Mouse (Mus musculus): ENCODE measurements around the gene Zfp710. TPM values are rescaled to one million over a fixed set of nuclear protein-coding genes. Genes with fewer than 3 reads are reported as not detected.
A peak's percentile ranks its signal among the peaks of the same experiment; 100 is the strongest.

Gene Zfp710
- polyA plus RNA-seq, 1 experiment from 2014 or later: 12.1 TPM

GRCm38 (mm10) chr7:80028418-80028720 lies 3.8 kb downstream of the Zfp710 start:
- H3K4me3 ChIP-seq: peak overlapping the region; percentile 89
- no peaks in the 10 kb centered on the region for H3K27me3 ChIP-seq (replicated peaks)
- H3K36me3 ChIP-seq: no peaks in the 10 kb centered on the region
- H3K9me3 ChIP-seq: no peaks in the 10 kb centered on the region
- H3K27ac ChIP-seq (replicated peaks): peak overlapping the region; percentile 98
- WGBS: 42% methylated on average over 3 of the region's 3 CpGs
- peak overlapping the region; percentile 96 for H3K4me2 ChIP-seq
- H3K4me1 ChIP-seq: peaks cover 66% of the 10 kb centered on the region
- ATAC-seq (ENCODE audit: extremely low read depth, insufficient number of reproducible peaks, low FRiP score, low TSS enrichment): no peak
- H3K9ac ChIP-seq: peak overlapping the region; percentile 98

GRCm38 (mm10) chr7:80030009-80030408 lies 5.4 kb downstream of the Zfp710 start:
- Histone ChIP-seq H3K36me3 (no peaks in the 10 kb centered on the region), H3K4me2 (no peak overlapping the region), H3K27ac (replicated peaks) (no peak overlapping the region), H3K9me3 (no peaks in the 10 kb centered on the region), H3K9ac (no peak overlapping the region), H3K4me1 (peaks cover 72% of the 10 kb centered on the region), H3K27me3 (replicated peaks) (no peaks in the 10 kb centered on the region), H3K4me3 (no peak overlapping the region)
- ATAC-seq (ENCODE audit: extremely low read depth, insufficient number of reproducible peaks, low FRiP score, low TSS enrichment): no peak

GRCm38 (mm10) chr7:80030486-80030885 lies 5.9 kb downstream of the Zfp710 start:
- 80% methylated on average over 8 of the region's 8 CpGs for WGBS
- Histone ChIP-seq H3K27me3 (replicated peaks) (no peaks in the 10 kb centered on the region), H3K4me1 (peaks cover 73% of the 10 kb centered on the region)

GRCm38 (mm10) chr7:80030987-80031386 lies 6.4 kb downstream of the Zfp710 start:
- no peak overlapping the region for H3K4me2 ChIP-seq
- H3K36me3 ChIP-seq: no peaks in the 10 kb centered on the region
- no peaks in the 10 kb centered on the region for H3K27me3 ChIP-seq (replicated peaks)
- no peak overlapping the region for H3K9ac ChIP-seq
- no peak overlapping the region for H3K4me3 ChIP-seq
- no peaks in the 10 kb centered on the region for H3K9me3 ChIP-seq
- WGBS: 95% methylated on average over 8 of the region's 8 CpGs
- no peak for ATAC-seq (ENCODE audit: extremely low read depth, insufficient number of reproducible peaks, low FRiP score, low TSS enrichment)
- peaks cover 76% of the 10 kb centered on the region for H3K4me1 ChIP-seq
- H3K27ac ChIP-seq (replicated peaks): no peak overlapping the region

More at GRCm38 (mm10) chr7:80030486-80030885, 5.9 kb downstream of the Zfp710 start:
- Histone ChIP-seq H3K4me3 (no peak overlapping the region), H3K9ac (no peak overlapping the region), H3K36me3 (no peaks in the 10 kb centered on the region), H3K9me3 (no peaks in the 10 kb centered on the region), H3K4me2 (no peak overlapping the region), H3K27ac (replicated peaks) (no peak overlapping the region)
- no peak for ATAC-seq (ENCODE audit: extremely low read depth, insufficient number of reproducible peaks, low FRiP score, low TSS enrichment)

- no peak overlapping the region for H3K4me3 ChIP-seq
- H3K27me3 ChIP-seq (replicated peaks): no peaks in the 10 kb centered on the region
- H3K9ac ChIP-seq: no peak overlapping the region
- H3K27ac ChIP-seq (replicated peaks): no peak overlapping the region
- WGBS: 84% methylated on average over 10 of the region's 10 CpGs
- no peaks in the 10 kb centered on the region for H3K9me3 ChIP-seq
- no peak overlapping the region for H3K4me2 ChIP-seq
- no peak for ATAC-seq (ENCODE audit: extremely low read depth, insufficient number of reproducible peaks, low FRiP score, low TSS enrichment)
- no peaks in the 10 kb centered on the region for H3K36me3 ChIP-seq
- H3K4me1 ChIP-seq: peaks cover 81% of the 10 kb centered on the region
Measured at GRCm38 (mm10) chr7:80031478-80031877, 6.9 kb downstream of the Zfp710 start.

- Histone ChIP-seq H3K36me3 (no peaks in the 10 kb centered on the region), H3K4me1 (peaks cover 82% of the 10 kb centered on the region), H3K4me2 (no peak overlapping the region), H3K9me3 (no peaks in the 10 kb centered on the region), H3K9ac (0 out of 2 replicates have a peak overlapping the region, but pooled peaks have one; percentile 50), H3K4me3 (no peak overlapping the region), H3K27me3 (replicated peaks) (no peaks in the 10 kb centered on the region), H3K27ac (replicated peaks) (0 out of 2 replicates have a peak overlapping the region, but pooled peaks have one; percentile 20)
- ATAC-seq (ENCODE audit: extremely low read depth, insufficient number of reproducible peaks, low FRiP score, low TSS enrichment): no peak
- 55% methylated on average over 10 of the region's 10 CpGs for WGBS
Measured at GRCm38 (mm10) chr7:80032216-80033052, 7.8 kb downstream of the Zfp710 start.

- H3K9ac ChIP-seq: no peak overlapping the region
- 77% methylated on average over 9 of the region's 9 CpGs for WGBS
- no peaks in the 10 kb centered on the region for H3K27me3 ChIP-seq (replicated peaks)
- H3K4me3 ChIP-seq: no peak overlapping the region
- H3K36me3 ChIP-seq: no peaks in the 10 kb centered on the region
- no peak overlapping the region for H3K4me2 ChIP-seq
- no peak overlapping the region for H3K27ac ChIP-seq (replicated peaks)
- no peaks in the 10 kb centered on the region for H3K9me3 ChIP-seq
- H3K4me1 ChIP-seq: peaks cover 80% of the 10 kb centered on the region
- ATAC-seq (ENCODE audit: extremely low read depth, insufficient number of reproducible peaks, low FRiP score, low TSS enrichment): no peak
Measured at GRCm38 (mm10) chr7:80033064-80033717, 8.6 kb downstream of the Zfp710 start.

GRCm38 (mm10) chr7:80033771-80034170 lies 9.2 kb downstream of the Zfp710 start:
- no peaks in the 10 kb centered on the region for H3K9me3 ChIP-seq
- H3K4me1 ChIP-seq: peaks cover 74% of the 10 kb centered on the region
- no peaks in the 10 kb centered on the region for H3K36me3 ChIP-seq
- ATAC-seq (ENCODE audit: extremely low read depth, insufficient number of reproducible peaks, low FRiP score, low TSS enrichment): no peak
- H3K4me2 ChIP-seq: no peak overlapping the region
- WGBS: 74% methylated on average over 9 of the region's 9 CpGs
- no peak overlapping the region for H3K4me3 ChIP-seq
- no peak overlapping the region for H3K27ac ChIP-seq (replicated peaks)
- no peak overlapping the region for H3K9ac ChIP-seq
- no peaks in the 10 kb centered on the region for H3K27me3 ChIP-seq (replicated peaks)

- WGBS: 50% methylated on average over 6 of the region's 6 CpGs
- Histone ChIP-seq H3K36me3 (peaks cover 4% of the 10 kb centered on the region; the same call in 1 of the 2 replicates), H3K4me2 (no peak overlapping the region), H3K4me1 (peaks cover 67% of the 10 kb centered on the region), H3K9me3 (no peaks in the 10 kb centered on the region), H3K27me3 (replicated peaks) (no peaks in the 10 kb centered on the region), H3K9ac (0 out of 2 replicates have a peak overlapping the region, but pooled peaks have one; percentile 1), H3K27ac (replicated peaks) (peak overlapping the region; percentile 54), H3K4me3 (no peak overlapping the region)
- no peak for ATAC-seq (ENCODE audit: extremely low read depth, insufficient number of reproducible peaks, low FRiP score, low TSS enrichment)
Measured at GRCm38 (mm10) chr7:80035086-80035485, 10.5 kb downstream of the Zfp710 start.

GRCm38 (mm10) chr7:80035748-80036147 lies 11.1 kb downstream of the Zfp710 start:
- Histone ChIP-seq H3K27ac (replicated peaks) (peak overlapping the region; percentile 54), H3K4me2 (no peak overlapping the region), H3K9ac (0 out of 2 replicates have a peak overlapping the region, but pooled peaks have one; percentile 1), H3K27me3 (replicated peaks) (no peaks in the 10 kb centered on the region), H3K9me3 (no peaks in the 10 kb centered on the region), H3K36me3 (peaks cover 4% of the 10 kb centered on the region; the same call in 1 of the 2 replicates), H3K4me3 (no peak overlapping the region), H3K4me1 (peaks cover 66% of the 10 kb centered on the region)
- WGBS: 26% methylated on average over 4 of the region's 4 CpGs
- ATAC-seq (ENCODE audit: extremely low read depth, insufficient number of reproducible peaks, low FRiP score, low TSS enrichment): peak; percentile 33; the same call in 1 of the 2 replicates

- peaks cover 14% of the 10 kb centered on the region for H3K36me3 ChIP-seq
- ATAC-seq (ENCODE audit: extremely low read depth, insufficient number of reproducible peaks, low FRiP score, low TSS enrichment): no peak
- H3K4me3 ChIP-seq: no peak overlapping the region
- H3K9ac ChIP-seq: no peak overlapping the region
- H3K27ac ChIP-seq (replicated peaks): no peak overlapping the region
- no peak overlapping the region for H3K4me2 ChIP-seq
- H3K4me1 ChIP-seq: peaks cover 38% of the 10 kb centered on the region
- H3K27me3 ChIP-seq (replicated peaks): no peaks in the 10 kb centered on the region
- no peaks in the 10 kb centered on the region for H3K9me3 ChIP-seq
- 86% methylated on average over 8 of the region's 8 CpGs for WGBS
Measured at GRCm38 (mm10) chr7:80039699-80040098, 15.1 kb downstream of the Zfp710 start.
